Mouse (Mus musculus) embryonic facial prominence, embryonic 14.5 days (tissue): ENCODE results near the gene Cdh1. TPM values are rescaled to one million over a fixed set of nuclear protein-coding genes. Genes with fewer than 3 reads are reported as not detected.

ENCODE experiments used
- ATAC-seq: fragments of 200-750 bp; cut with Nextera tagmentation; 2 replicates; pipeline ENCODE4 v1.8.0; 2017; ENCODE audit warnings: low read depth, moderate number of reproducible peaks, moderate TSS enrichment
- DNase-seq: peaks from one replicate; pipeline ENCODE4 v3.0.0-alpha.2; 2015; ENCODE audit warnings: low spot score
- H3K27ac ChIP-seq: fragments of 300-500 bp; sonication (generic); replicated peaks from 2 replicates; pipeline ENCODE4 v1.5.1; 2014; ENCODE audit warnings: low read depth, mild to moderate bottlenecking, low read length, moderate library complexity
- H3K27me3 ChIP-seq: fragments of 300-500 bp; sonication (generic); replicated peaks from 2 replicates; pipeline ENCODE4 v1.6.1; 2014; ENCODE audit warnings: low read length; ENCODE audit not compliant: control insufficient read depth, insufficient read depth
- H3K36me3 ChIP-seq: fragments of 300-500 bp; sonication (generic); 2 replicates; pipeline ENCODE4 v1.6.1; 2014; ENCODE audit warnings: low read length, mixed read lengths; ENCODE audit not compliant: control insufficient read depth, insufficient read depth
- H3K4me1 ChIP-seq: fragments of 300-500 bp; sonication (generic); 2 replicates; pipeline ENCODE4 v1.6.1; 2014; ENCODE audit warnings: antibody characterized with exemption, low read length; ENCODE audit not compliant: control insufficient read depth, insufficient read depth
- H3K4me2 ChIP-seq: fragments of 300-500 bp; sonication (generic); 2 replicates; pipeline ENCODE4 v1.6.1; 2014; ENCODE audit warnings: low read depth, mild to moderate bottlenecking, low read length, moderate library complexity, mixed read lengths
- H3K4me3 ChIP-seq: fragments of 300-500 bp; sonication (generic); 2 replicates; pipeline ENCODE4 v1.5.1; 2014; ENCODE audit warnings: low read depth, mild to moderate bottlenecking, low read length
- H3K9ac ChIP-seq: fragments of 300-500 bp; sonication (generic); 2 replicates; pipeline ENCODE4 v1.6.1; 2014; ENCODE audit warnings: low read depth, mild to moderate bottlenecking, low read length, moderate library complexity, mixed read lengths
- H3K9me3 ChIP-seq: fragments of 300-500 bp; sonication (generic); 2 replicates; pipeline ENCODE4 v1.6.1; 2016; ENCODE audit warnings: low read length; ENCODE audit not compliant: control insufficient read depth
- WGBS: fragments of 180-500 bp; shearing (Covaris S2); extraction: QIAGEN DNeasy Blood & Tissue Kit; methylation state at CpG from one replicate; pipeline ENCODE4 v1.1.7; 2014; 5-methylcytosine and 5-hydroxymethylcytosine counted together
- polyA plus RNA-seq: library from polyadenylated mRNA; unstranded; fragments of >200 nt; fragmentation: Nextera tagmentation; extraction: Ambion mirVana; gene quantifications from 2 replicates; pipeline ENCODE4 v1.2.1, GENCODE M21; 2014

Gene Cdh1
- polyA plus RNA-seq, 1 experiment from 2014 or later, result 37.3 TPM

GRCm38 (mm10) chr8:106643100-106643499, 39.9 kb downstream of the Cdh1 start:
- H3K9ac ChIP-seq, result no peak overlapping the region
- H3K4me1 ChIP-seq, result no peaks in the 10 kb centered on the region
- H3K27ac ChIP-seq, result no peak overlapping the region
- no peaks in the 10 kb centered on the region for H3K36me3 ChIP-seq
- no peak overlapping the region for H3K4me2 ChIP-seq
- no peaks in the 10 kb centered on the region for H3K27me3 ChIP-seq
- no peak for DNase-seq
- WGBS, result 91% methylated on average over 4 of the region's 4 CpGs
- no peak for ATAC-seq
- no peaks in the 10 kb centered on the region for H3K9me3 ChIP-seq
- H3K4me3 ChIP-seq, result no peak overlapping the region

GRCm38 (mm10) chr8:106644957-106645356, 41.8 kb downstream of the Cdh1 start:
- no peaks in the 10 kb centered on the region for H3K4me1 ChIP-seq
- no peaks in the 10 kb centered on the region for H3K36me3 ChIP-seq
- ATAC-seq (no peak), DNase-seq (no peak)
- no peak overlapping the region for H3K4me3 ChIP-seq
- WGBS, result 68% methylated on average over 3 of the region's 3 CpGs
- no peak overlapping the region for H3K4me2 ChIP-seq
- H3K9me3 ChIP-seq, result no peaks in the 10 kb centered on the region
- H3K27ac ChIP-seq, result no peak overlapping the region
- H3K27me3 ChIP-seq, result no peaks in the 10 kb centered on the region
- no peak overlapping the region for H3K9ac ChIP-seq

- 84% methylated on average over 2 of the region's 2 CpGs for WGBS
- no peaks in the 10 kb centered on the region for H3K36me3 ChIP-seq
- no peaks in the 10 kb centered on the region for H3K27me3 ChIP-seq
- H3K9ac ChIP-seq, result no peak overlapping the region
- no peak overlapping the region for H3K27ac ChIP-seq
- H3K4me3 ChIP-seq, result no peak overlapping the region
- H3K4me2 ChIP-seq, result no peak overlapping the region
- DNase-seq, result no peak
- ATAC-seq, result no peak
- no peaks in the 10 kb centered on the region for H3K9me3 ChIP-seq
- no peaks in the 10 kb centered on the region for H3K4me1 ChIP-seq
Observed at GRCm38 (mm10) chr8:106646153-106646552, 43.0 kb downstream of the Cdh1 start.

GRCm38 (mm10) chr8:106646731-106647130, 43.6 kb downstream of the Cdh1 start:
- no peaks in the 10 kb centered on the region for H3K27me3 ChIP-seq
- ATAC-seq (peak; percentile 60; the same call in 1 of the 2 replicates), DNase-seq (peak; percentile 72)
- WGBS, result 69% methylated on average over 5 of the region's 5 CpGs
- no peaks in the 10 kb centered on the region for H3K36me3 ChIP-seq
- H3K4me3 ChIP-seq, result no peak overlapping the region
- H3K4me1 ChIP-seq, result no peaks in the 10 kb centered on the region
- H3K9ac ChIP-seq, result no peak overlapping the region
- H3K4me2 ChIP-seq, result no peak overlapping the region
- peak overlapping the region; percentile 22; the same call in 1 of the 2 replicates for H3K27ac ChIP-seq
- H3K9me3 ChIP-seq, result no peaks in the 10 kb centered on the region

GRCm38 (mm10) chr8:106647387-106647786, 44.2 kb downstream of the Cdh1 start:
- Histone ChIP-seq H3K36me3 (no peaks in the 10 kb centered on the region), H3K4me2 (no peak overlapping the region), H3K4me3 (no peak overlapping the region), H3K27me3 (no peaks in the 10 kb centered on the region), H3K9ac (no peak overlapping the region), H3K9me3 (no peaks in the 10 kb centered on the region), H3K27ac (peak overlapping the region; percentile 22; the same call in 1 of the 2 replicates), H3K4me1 (no peaks in the 10 kb centered on the region)
- WGBS, result 27% methylated on average over 2 of the region's 2 CpGs
- ATAC-seq, result peak; percentile 67
- peak; percentile 81 for DNase-seq

GRCm38 (mm10) chr8:106648421-106648820, 45.3 kb downstream of the Cdh1 start:
- no peak for ATAC-seq
- H3K4me2 ChIP-seq, result no peak overlapping the region
- H3K9me3 ChIP-seq, result no peaks in the 10 kb centered on the region
- no peaks in the 10 kb centered on the region for H3K36me3 ChIP-seq
- H3K4me1 ChIP-seq, result no peaks in the 10 kb centered on the region
- no peak overlapping the region for H3K9ac ChIP-seq
- H3K4me3 ChIP-seq, result no peak overlapping the region
- H3K27me3 ChIP-seq, result no peaks in the 10 kb centered on the region
- WGBS, result 93% methylated on average over 8 of the region's 8 CpGs
- no peak overlapping the region for H3K27ac ChIP-seq
- no peak for DNase-seq

- Histone ChIP-seq H3K9ac (no peak overlapping the region), H3K27ac (no peak overlapping the region), H3K4me2 (no peak overlapping the region), H3K36me3 (no peaks in the 10 kb centered on the region), H3K4me1 (no peaks in the 10 kb centered on the region), H3K4me3 (no peak overlapping the region), H3K9me3 (no peaks in the 10 kb centered on the region), H3K27me3 (no peaks in the 10 kb centered on the region)
- WGBS, result 84% methylated on average over 3 of the region's 3 CpGs
- ATAC-seq, result no peak
- DNase-seq, result no peak
Observed at GRCm38 (mm10) chr8:106651994-106652393, 48.8 kb downstream of the Cdh1 start.

GRCm38 (mm10) chr8:106656046-106656445, 52.9 kb downstream of the Cdh1 start:
- Histone ChIP-seq H3K36me3 (no peaks in the 10 kb centered on the region), H3K4me3 (no peak overlapping the region), H3K27ac (no peak overlapping the region), H3K9ac (no peak overlapping the region), H3K4me2 (no peak overlapping the region), H3K27me3 (no peaks in the 10 kb centered on the region), H3K9me3 (no peaks in the 10 kb centered on the region), H3K4me1 (no peaks in the 10 kb centered on the region)
- ATAC-seq, result no peak
- no peak for DNase-seq

GRCm38 (mm10) chr8:106672786-106673185, 69.6 kb downstream of the Cdh1 start:
- Histone ChIP-seq H3K4me1 (no peaks in the 10 kb centered on the region), H3K9me3 (no peaks in the 10 kb centered on the region), H3K4me2 (no peak overlapping the region), H3K9ac (no peak overlapping the region), H3K36me3 (no peaks in the 10 kb centered on the region), H3K27ac (no peak overlapping the region), H3K27me3 (no peaks in the 10 kb centered on the region), H3K4me3 (no peak overlapping the region)
- DNase-seq (peak; percentile 19), ATAC-seq (no peak)
- WGBS, result 25% methylated on average over 2 of the region's 2 CpGs
